Mouse (Mus musculus) E14TG2a.4 (cell line): ENCODE measurements at regions not wholly inside any gene's neighbourhood (a gene's known extent, or its start where the extent isn't known, plus 50 kb on each side); places are given as distances from the start of the nearest gene placed in this dataset.

Experiments used
- CTCF ChIP-seq: conservative IDR thresholded peaks from 2 replicates; pipeline ENCODE4 v1.5.1; 2014; ENCODE audit warnings: low read length
- NANOG ChIP-seq: IDR thresholded peaks from 2 replicates; pipeline ENCODE4 v1.6.1; 2014; ENCODE audit warnings: borderline replicate concordance, low read length, mixed read lengths
- POU5F1 ChIP-seq: IDR thresholded peaks from 2 replicates; pipeline ENCODE4 v1.6.1; 2014; ENCODE audit warnings: low read length, borderline replicate concordance

DNA sequence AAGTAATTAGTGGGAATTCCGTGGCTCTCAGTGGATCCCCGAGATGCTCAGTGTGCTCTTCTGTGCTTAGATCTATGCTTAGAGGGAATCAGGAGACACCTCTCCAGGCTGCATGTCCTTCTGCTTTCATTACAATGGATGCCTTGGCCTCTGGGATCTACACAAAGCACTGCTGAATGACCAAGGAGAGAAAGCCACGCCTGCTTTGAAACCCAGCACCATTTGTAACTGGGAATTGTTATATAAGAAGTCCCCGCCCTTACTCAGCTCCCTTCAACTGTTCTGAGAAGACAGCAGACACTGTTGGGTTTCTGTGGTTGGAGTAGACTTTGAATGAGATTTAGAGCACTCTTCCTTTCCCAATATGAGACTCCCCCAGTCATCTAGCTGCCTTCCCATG lies 188.4 kb downstream of the Dad1 start:
- TF ChIP-seq CTCF (no peak), NANOG (no peak), POU5F1 (no peak)
